Mouse (Mus musculus) neural tube, embryonic 12.5 days (tissue): ENCODE results near the gene Pex12. TPM values are rescaled to one million over a fixed set of nuclear protein-coding genes. Genes with fewer than 3 reads are reported as not detected.
"Not testable (repeated sequence)": the region's sequence is repeated elsewhere in the genome, so short reads cannot be mapped to it uniquely, and the experiment has no call there.

ENCODE experiments used
- ATAC-seq: fragments of 200-750 bp; cut with Nextera tagmentation; 2 replicates; pipeline ENCODE4 v1.8.0; 2017; ENCODE audit warnings: low read depth, mild to moderate bottlenecking, moderate TSS enrichment, moderate library complexity; ENCODE audit not compliant: low FRiP score
- H3K27ac ChIP-seq: fragments of 300-500 bp; sonication (generic); 2 replicates; pipeline ENCODE4 v1.5.1; 2016
- H3K27me3 ChIP-seq: fragments of 300-500 bp; sonication (generic); replicated peaks from 2 replicates; pipeline ENCODE4 v1.6.1; 2016; ENCODE audit warnings: mild to moderate bottlenecking
- H3K36me3 ChIP-seq: fragments of 300-500 bp; sonication (generic); 2 replicates; pipeline ENCODE4 v1.6.1; 2016; ENCODE audit warnings: mild to moderate bottlenecking
- H3K4me1 ChIP-seq: fragments of 300-500 bp; sonication (generic); 2 replicates; pipeline ENCODE4 v1.6.1; 2016
- H3K4me2 ChIP-seq: fragments of 300-500 bp; sonication (generic); replicated peaks from 2 replicates; pipeline ENCODE4 v1.6.1; 2016; ENCODE audit warnings: mild to moderate bottlenecking
- H3K4me3 ChIP-seq: fragments of 300-500 bp; sonication (generic); 2 replicates; pipeline ENCODE4 v1.5.1; 2016
- H3K9ac ChIP-seq: fragments of 300-500 bp; sonication (generic); 2 replicates; pipeline ENCODE4 v1.6.1; 2016; ENCODE audit warnings: mild to moderate bottlenecking
- H3K9me3 ChIP-seq: fragments of 300-500 bp; sonication (generic); 2 replicates; pipeline ENCODE4 v1.6.1; 2016; ENCODE audit warnings: mild to moderate bottlenecking
- WGBS: fragments of 180-500 bp; shearing (Covaris S2); methylation state at CpG from one replicate; pipeline ENCODE4 v1.1.7; 2016; 5-methylcytosine and 5-hydroxymethylcytosine counted together
- polyA plus RNA-seq: library from polyadenylated mRNA; unstranded; fragments of >200 nt; fragmentation: Nextera tagmentation; extraction: Ambion mirVana; gene quantifications from 2 replicates; pipeline ENCODE4 v1.2.1, GENCODE M21; 2016

The Pex12 gene
- 16.3 and 16.7 TPM in 2 replicates for polyA plus RNA-seq

GRCm38 (mm10) chr11:83302526-83303251 lies at the start of gene Pex12:
Pex12 (minus strand) TSS chr11:83302586.
- H3K9ac ChIP-seq: peak within 1 kb of the TSS; percentile 89
- peak; percentile 72 for ATAC-seq
- H3K9me3 ChIP-seq: no peaks in the 10 kb centered on the region
- peak within 1 kb of the TSS; percentile 91 for H3K4me3 ChIP-seq
- no peaks in the 10 kb centered on the region for H3K36me3 ChIP-seq
- peaks cover 30% of the 10 kb centered on the region for H3K4me1 ChIP-seq
- H3K27ac ChIP-seq: peak within 1 kb of the TSS; percentile 87
- peak within 1 kb of the TSS; percentile 62 for H3K4me2 ChIP-seq
- H3K27me3 ChIP-seq: no peaks in the 10 kb centered on the region
- under 1% methylated on average over 51 of the region's 51 CpGs for WGBS

GRCm38 (mm10) chr11:83341716-83342245 lies 39.4 kb upstream of the Pex12 start:
- no peak overlapping the region for H3K9ac ChIP-seq
- no peaks in the 10 kb centered on the region for H3K4me1 ChIP-seq
- H3K27ac ChIP-seq: no peak overlapping the region
- H3K27me3 ChIP-seq: no peaks in the 10 kb centered on the region
- H3K4me3 ChIP-seq: no peak overlapping the region
- ATAC-seq: no peak
- H3K9me3 ChIP-seq: no peaks in the 10 kb centered on the region
- 90% methylated on average over 3 of the region's 3 CpGs for WGBS
- peaks cover 75% of the 10 kb centered on the region for H3K36me3 ChIP-seq
- no peak overlapping the region for H3K4me2 ChIP-seq

- no peak overlapping the region for H3K9ac ChIP-seq
- peaks cover 80% of the 10 kb centered on the region for H3K36me3 ChIP-seq
- no peak overlapping the region for H3K4me2 ChIP-seq
Measured at GRCm38 (mm10) chr11:83339705-83340104, 37.3 kb upstream of the Pex12 start.

GRCm38 (mm10) chr11:83335826-83336225 lies 33.4 kb upstream of the Pex12 start:
- Histone ChIP-seq H3K9ac (no peak overlapping the region), H3K9me3 (no peaks in the 10 kb centered on the region), H3K36me3 (peaks cover 69% of the 10 kb centered on the region), H3K4me2 (no peak overlapping the region), H3K27ac (no peak overlapping the region), H3K27me3 (no peaks in the 10 kb centered on the region), H3K4me1 (no peaks in the 10 kb centered on the region), H3K4me3 (no peak overlapping the region)
- ATAC-seq: no peak
- 88% methylated on average over 7 of the region's 7 CpGs for WGBS

More at GRCm38 (mm10) chr11:83339705-83340104, 37.3 kb upstream of the Pex12 start:
- WGBS: 30% methylated on average over 2 of the region's 2 CpGs
- no peak for ATAC-seq
- H3K27me3 ChIP-seq: no peaks in the 10 kb centered on the region
- H3K4me1 ChIP-seq: no peaks in the 10 kb centered on the region
- H3K27ac ChIP-seq: no peak overlapping the region
- H3K9me3 ChIP-seq: no peaks in the 10 kb centered on the region
- H3K4me3 ChIP-seq: no peak overlapping the region

- WGBS: 64% methylated on average over 3 of the region's 3 CpGs
Measured at GRCm38 (mm10) chr11:83327427-83327826, 25.0 kb upstream of the Pex12 start.

GRCm38 (mm10) chr11:83326692-83327091 lies 24.3 kb upstream of the Pex12 start:
- 87% methylated on average over 3 of the region's 3 CpGs for WGBS
- not testable (repeated sequence) for H3K9ac ChIP-seq, H3K27me3 ChIP-seq, H3K4me3 ChIP-seq, ATAC-seq, H3K4me1 ChIP-seq, H3K4me2 ChIP-seq, H3K9me3 ChIP-seq, H3K27ac ChIP-seq
- H3K36me3 ChIP-seq: peaks cover 53% of the 10 kb centered on the region

More at GRCm38 (mm10) chr11:83327427-83327826, 25.0 kb upstream of the Pex12 start:
- ATAC-seq: no peak
- no peak overlapping the region for H3K27ac ChIP-seq
- peaks cover 46% of the 10 kb centered on the region for H3K36me3 ChIP-seq
- H3K4me3 ChIP-seq: no peak overlapping the region
- no peaks in the 10 kb centered on the region for H3K9me3 ChIP-seq
- H3K9ac ChIP-seq: no peak overlapping the region
- H3K4me2 ChIP-seq: no peak overlapping the region
- no peaks in the 10 kb centered on the region for H3K4me1 ChIP-seq
- H3K27me3 ChIP-seq: no peaks in the 10 kb centered on the region

GRCm38 (mm10) chr11:83319048-83319447 lies 16.7 kb upstream of the Pex12 start:
- H3K36me3 ChIP-seq: peaks cover 41% of the 10 kb centered on the region
- no peak overlapping the region for H3K27ac ChIP-seq
- ATAC-seq: no peak
- no peaks in the 10 kb centered on the region for H3K9me3 ChIP-seq
- H3K27me3 ChIP-seq: no peaks in the 10 kb centered on the region
- no peak overlapping the region for H3K9ac ChIP-seq
- H3K4me3 ChIP-seq: no peak overlapping the region
- no peaks in the 10 kb centered on the region for H3K4me1 ChIP-seq
- no peak overlapping the region for H3K4me2 ChIP-seq
- WGBS: 89% methylated on average over 4 of the region's 4 CpGs

GRCm38 (mm10) chr11:83312471-83312870 lies 10.1 kb upstream of the Pex12 start:
- WGBS: 79% methylated on average over 5 of the region's 5 CpGs
- Histone ChIP-seq H3K4me2 (no peak overlapping the region), H3K9me3 (no peaks in the 10 kb centered on the region), H3K36me3 (peaks cover 29% of the 10 kb centered on the region), H3K4me3 (no peak overlapping the region), H3K27me3 (no peaks in the 10 kb centered on the region), H3K4me1 (no peaks in the 10 kb centered on the region), H3K9ac (no peak overlapping the region), H3K27ac (no peak overlapping the region)
- ATAC-seq: no peak

GRCm38 (mm10) chr11:83306700-83307253 lies 4.4 kb upstream of the Pex12 start:
- WGBS: 83% methylated on average over 4 of the region's 4 CpGs
- H3K4me3 ChIP-seq: no peak overlapping the region
- no peak for ATAC-seq
- H3K36me3 ChIP-seq: peaks cover 14% of the 10 kb centered on the region
- H3K27ac ChIP-seq: no peak overlapping the region
- no peak overlapping the region for H3K9ac ChIP-seq
- no peak overlapping the region for H3K4me2 ChIP-seq
- no peaks in the 10 kb centered on the region for H3K27me3 ChIP-seq
- H3K4me1 ChIP-seq: peaks cover 24% of the 10 kb centered on the region
- H3K9me3 ChIP-seq: no peaks in the 10 kb centered on the region

GRCm38 (mm10) chr11:83304485-83304884 lies 2.1 kb upstream of the Pex12 start:
- Histone ChIP-seq H3K4me2 (peak overlapping the region; percentile 62), H3K9me3 (no peaks in the 10 kb centered on the region), H3K27ac (no peak overlapping the region), H3K4me1 (peaks cover 24% of the 10 kb centered on the region), H3K4me3 (no peak overlapping the region), H3K27me3 (no peaks in the 10 kb centered on the region), H3K9ac (no peak overlapping the region), H3K36me3 (peaks cover 8% of the 10 kb centered on the region; the same call in 1 of the 2 replicates)
- no peak for ATAC-seq
- WGBS: 94% methylated on average over 2 of the region's 2 CpGs

- Histone ChIP-seq H3K27ac (no peak overlapping the region), H3K4me2 (peak overlapping the region; percentile 62), H3K27me3 (no peaks in the 10 kb centered on the region), H3K9me3 (no peaks in the 10 kb centered on the region), H3K9ac (peak overlapping the region; percentile 89; the same call in 1 of the 2 replicates), H3K36me3 (peaks cover 5% of the 10 kb centered on the region; the same call in 1 of the 2 replicates), H3K4me3 (peak overlapping the region; percentile 9; the same call in 1 of the 2 replicates), H3K4me1 (peaks cover 24% of the 10 kb centered on the region)
- WGBS: 63% methylated on average over 5 of the region's 5 CpGs
- no peak for ATAC-seq
Measured at GRCm38 (mm10) chr11:83303751-83304150, 1.4 kb upstream of the Pex12 start.

GRCm38 (mm10) chr11:83302124-83302523 lies 262 bp downstream of the Pex12 start:
- peak overlapping the region; percentile 89; the same call in 1 of the 2 replicates for H3K9ac ChIP-seq
- no peaks in the 10 kb centered on the region for H3K36me3 ChIP-seq
- H3K27ac ChIP-seq: peak overlapping the region; percentile 29; the same call in 1 of the 2 replicates
- no peak for ATAC-seq
- no peaks in the 10 kb centered on the region for H3K9me3 ChIP-seq
- peaks cover 36% of the 10 kb centered on the region for H3K4me1 ChIP-seq
- no peaks in the 10 kb centered on the region for H3K27me3 ChIP-seq
- peak overlapping the region; percentile 91 for H3K4me3 ChIP-seq
- WGBS: 7% methylated on average over 10 of the region's 10 CpGs
- peak overlapping the region; percentile 62 for H3K4me2 ChIP-seq
